11 mouse cellular contexts compared by ENCODE assay signal in genomic region chr17:15185217-15185616, GRCm38 (mm10).
DNase-seq lines count a peak whose midpoint lies in the region; ATAC-seq lines count a peak whose summit lies in the region.
"Had no signal": no experiment of that assay in that cellular context is flagged by ENCODE, and none has a peak within 500 bp of the region (broad histone marks: within the 10 kb centered on the region; RNA-seq: fewer than 3 reads in every experiment).

No protein-coding gene starts in this region.

- no peaks in the 10 kb centered on the region for H3K36me3 ChIP-seq in kidney, embryonic 16.5 days (ENCODE audit: insufficient read depth, low read length)
- no peaks in the 10 kb centered on the region for H3K36me3 ChIP-seq in embryonic facial prominence, embryonic 12.5 days
- H3K36me3 ChIP-seq in hindbrain, embryonic 13.5 days, result no peaks in the 10 kb centered on the region
- no peaks in the 10 kb centered on the region for H3K36me3 ChIP-seq in neural tube, embryonic 13.5 days

- peak; percentile 72 for ATAC-seq in kidney, embryonic 16.5 days (ENCODE audit: low FRiP score, low TSS enrichment)
- peak; percentile 74 for ATAC-seq in embryonic facial prominence, embryonic 12.5 days (ENCODE audit: insufficient number of reproducible peaks, insufficient read depth, low FRiP score, low TSS enrichment)
- peak; percentile 59; the same call in 1 of the 2 replicates for ATAC-seq in hindbrain, embryonic 13.5 days (ENCODE audit: low FRiP score)
- ATAC-seq in neural tube, embryonic 13.5 days (ENCODE audit: low read depth), result peak; percentile 70

- no peak overlapping the region for H3K4me3 ChIP-seq in kidney, embryonic 16.5 days (ENCODE audit: low read length)
- no peak overlapping the region for H3K4me3 ChIP-seq in embryonic facial prominence, embryonic 12.5 days
- H3K4me3 ChIP-seq in hindbrain, embryonic 13.5 days, result no peak overlapping the region
- H3K4me3 ChIP-seq in neural tube, embryonic 13.5 days, result no peak overlapping the region
- H3K4me3 ChIP-seq: left cerebral cortex, adult 2 months had no signal

- no peaks in the 10 kb centered on the region for H3K4me1 ChIP-seq in kidney, embryonic 16.5 days (ENCODE audit: insufficient read depth, low read length)
- no peaks in the 10 kb centered on the region for H3K4me1 ChIP-seq in embryonic facial prominence, embryonic 12.5 days
- H3K4me1 ChIP-seq in hindbrain, embryonic 13.5 days (replicated peaks), result peaks cover 37% of the 10 kb centered on the region
- H3K4me1 ChIP-seq in neural tube, embryonic 13.5 days (replicated peaks), result peaks cover 30% of the 10 kb centered on the region

- H3K9me3 ChIP-seq in kidney, embryonic 16.5 days (ENCODE audit: low read length), result no peaks in the 10 kb centered on the region
- H3K9me3 ChIP-seq in embryonic facial prominence, embryonic 12.5 days, result no peaks in the 10 kb centered on the region
- H3K9me3 ChIP-seq in hindbrain, embryonic 13.5 days, result no peaks in the 10 kb centered on the region
- no peaks in the 10 kb centered on the region for H3K9me3 ChIP-seq in neural tube, embryonic 13.5 days

- DNase-seq in kidney, postnatal 14 days, result no peak
- DNase-seq in spleen, postnatal 10 days (ENCODE audit: low spot score in 2 of 2), result no peak
- no peak for DNase-seq in ovary, postnatal 14 days (ENCODE audit: low spot score)
- DNase-seq in natural killer cell, adult 2 months (ENCODE audit: low spot score in 2 of 2), result no peak
- DNase-seq: cerebellum, postnatal 36 days; lung, postnatal 36 days had no signal

- no peak overlapping the region for H3K4me2 ChIP-seq in kidney, embryonic 16.5 days (replicated peaks; ENCODE audit: low read depth, low read length)
- H3K4me2 ChIP-seq in embryonic facial prominence, embryonic 12.5 days (replicated peaks), result no peak overlapping the region
- no peak overlapping the region for H3K4me2 ChIP-seq in hindbrain, embryonic 13.5 days
- no peak overlapping the region for H3K4me2 ChIP-seq in neural tube, embryonic 13.5 days

- H3K27ac ChIP-seq in kidney, embryonic 16.5 days (ENCODE audit: low read length), result no peak overlapping the region
- H3K27ac ChIP-seq in embryonic facial prominence, embryonic 12.5 days, result no peak overlapping the region
- no peak overlapping the region for H3K27ac ChIP-seq in hindbrain, embryonic 13.5 days
- H3K27ac ChIP-seq in neural tube, embryonic 13.5 days (replicated peaks), result no peak overlapping the region
- H3K27ac ChIP-seq: left cerebral cortex, adult 2 months had no signal

- H3K27me3 ChIP-seq in kidney, embryonic 16.5 days (ENCODE audit: insufficient read depth, low read length), result no peaks in the 10 kb centered on the region
- H3K27me3 ChIP-seq in embryonic facial prominence, embryonic 12.5 days, result no peaks in the 10 kb centered on the region
- no peaks in the 10 kb centered on the region for H3K27me3 ChIP-seq in hindbrain, embryonic 13.5 days
- H3K27me3 ChIP-seq in neural tube, embryonic 13.5 days, result peaks cover 6% of the 10 kb centered on the region; the same call in 1 of the 2 replicates

- H3K9ac ChIP-seq in kidney, embryonic 16.5 days (replicated peaks; ENCODE audit: low read length), result no peak overlapping the region
- no peak overlapping the region for H3K9ac ChIP-seq in embryonic facial prominence, embryonic 12.5 days
- H3K9ac ChIP-seq in hindbrain, embryonic 13.5 days, result no peak overlapping the region
- no peak overlapping the region for H3K9ac ChIP-seq in neural tube, embryonic 13.5 days

- 9% methylated on average over 5 of the region's 5 CpGs for WGBS in kidney, embryonic 16.5 days
- 11% methylated on average over 5 of the region's 5 CpGs for WGBS in embryonic facial prominence, embryonic 12.5 days
- WGBS in hindbrain, embryonic 13.5 days, result 7% methylated on average over 5 of the region's 5 CpGs
- 2% methylated on average over 5 of the region's 5 CpGs for WGBS in neural tube, embryonic 13.5 days
